Mouse (Mus musculus) brain, embryonic 14.5 days (tissue): ENCODE measurements around the gene Oca2.

Experiments used
- CTCF ChIP-seq: fragments of 200-500 bp; IDR thresholded peaks from 2 replicates; pipeline ENCODE4 v1.5.1; 2012; ENCODE audit warnings: inconsistent platforms, mild to moderate bottlenecking, moderate library complexity, borderline replicate concordance; ENCODE audit not compliant: insufficient read depth, insufficient read length; ENCODE audit errors: extremely low read depth
- POLR2A ChIP-seq: fragments of 200-500 bp; IDR thresholded peaks from 2 replicates; pipeline ENCODE4 v1.6.1; 2012; ENCODE audit warnings: mild to moderate bottlenecking, inconsistent platforms, borderline replicate concordance; ENCODE audit not compliant: poor library complexity, insufficient read depth, insufficient read length, severe bottlenecking; ENCODE audit errors: extremely low read depth

DNA sequence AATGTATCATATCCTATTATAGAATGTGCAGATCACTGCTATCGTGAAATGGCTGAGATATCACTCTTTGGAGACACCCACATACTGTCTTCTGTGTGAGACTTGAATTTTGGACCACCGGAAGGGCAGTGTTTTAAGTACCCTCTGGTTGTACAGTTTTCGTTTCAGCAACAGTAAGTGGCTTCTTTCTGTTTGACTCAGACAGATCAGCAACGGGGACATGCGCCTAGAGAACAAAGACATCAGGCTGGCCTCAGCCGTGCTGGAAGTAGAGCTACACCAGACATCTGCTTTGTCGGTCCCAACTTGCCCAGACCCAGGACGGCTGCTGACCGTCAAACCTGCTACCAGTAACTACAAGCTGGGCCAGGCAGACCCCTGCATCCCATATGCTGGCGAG, 15.0 kb downstream of the Oca2 start:
- TF ChIP-seq POLR2A = no peak
- no peak for TF ChIP-seq CTCF
